Mouse (Mus musculus) kidney, embryonic 14.5 days (tissue): ENCODE results near the gene Catsper2. TPM values are rescaled to one million over a fixed set of nuclear protein-coding genes. Genes with fewer than 3 reads are reported as not detected.

Experiments used
- ATAC-seq: fragments of 200-750 bp; cut with Nextera tagmentation; 2 replicates; pipeline ENCODE4 v1.8.0; 2017; ENCODE audit warnings: moderate number of reproducible peaks, mild to moderate bottlenecking, moderate TSS enrichment, moderate library complexity; ENCODE audit not compliant: low FRiP score, low TSS enrichment
- H3K27ac ChIP-seq: fragments of 300-500 bp; sonication (generic); 2 replicates; pipeline ENCODE4 v1.5.1; 2014; ENCODE audit warnings: low read depth, mild to moderate bottlenecking, low read length, moderate library complexity, mixed read lengths
- H3K27me3 ChIP-seq: fragments of 300-500 bp; sonication (generic); 2 replicates; pipeline ENCODE4 v1.6.1; 2014; ENCODE audit warnings: mild to moderate bottlenecking, low read length; ENCODE audit not compliant: control insufficient read depth, insufficient read depth
- H3K36me3 ChIP-seq: fragments of 300-500 bp; sonication (generic); 2 replicates; pipeline ENCODE4 v1.6.1; 2014; ENCODE audit warnings: low read length, mixed read lengths; ENCODE audit not compliant: control insufficient read depth, insufficient read depth
- H3K4me1 ChIP-seq: fragments of 300-500 bp; sonication (generic); 2 replicates; pipeline ENCODE4 v1.6.1; 2014; ENCODE audit warnings: low read length, mixed read lengths; ENCODE audit not compliant: control insufficient read depth, insufficient read depth
- H3K4me2 ChIP-seq: fragments of 300-500 bp; sonication (generic); replicated peaks from 2 replicates; pipeline ENCODE4 v1.6.1; 2014; ENCODE audit warnings: low read depth, mild to moderate bottlenecking, low read length
- H3K4me3 ChIP-seq: fragments of 300-500 bp; sonication (generic); 2 replicates; pipeline ENCODE4 v1.5.1; 2014; ENCODE audit warnings: mild to moderate bottlenecking, low read length
- H3K9ac ChIP-seq: fragments of 300-500 bp; sonication (generic); 2 replicates; pipeline ENCODE4 v1.6.1; 2014; ENCODE audit warnings: low read depth, mild to moderate bottlenecking, low read length, moderate library complexity
- H3K9me3 ChIP-seq: fragments of 300-500 bp; sonication (generic); 2 replicates; pipeline ENCODE4 v1.6.1; 2016; ENCODE audit warnings: low read length; ENCODE audit not compliant: control insufficient read depth
- WGBS: fragments of 180-500 bp; shearing (Covaris S2); extraction: QIAGEN DNeasy Blood & Tissue Kit; methylation state at CpG from one replicate; pipeline ENCODE4 v1.1.7; 2014; 5-methylcytosine and 5-hydroxymethylcytosine counted together
- polyA plus RNA-seq: library from polyadenylated mRNA; unstranded; fragments of >200 nt; fragmentation: Nextera tagmentation; extraction: Ambion mirVana; gene quantifications from 2 replicates; pipeline ENCODE4 v1.2.1, GENCODE M21; 2014

Catsper2 gene
- polyA plus RNA-seq, 1 experiment from 2014 or later = 2.2 TPM

- ATAC-seq = peak; percentile 56
- Histone ChIP-seq H3K4me2 (peak overlapping the region; percentile 64), H3K36me3 (peaks cover 22% of the 10 kb centered on the region), H3K4me3 (peak overlapping the region; percentile 97), H3K9ac (peak overlapping the region; percentile 98), H3K27ac (peak overlapping the region; percentile 97), H3K27me3 (no peaks in the 10 kb centered on the region), H3K9me3 (no peaks in the 10 kb centered on the region), H3K4me1 (0 out of 2 replicates have a peak, but pooled peaks cover 2% of the 10 kb centered on the region)
- under 1% methylated on average over 50 of the region's 54 CpGs for WGBS
Measured at GRCm38 (mm10) chr2:121449545-121450011, 36.0 kb upstream of the Catsper2 start.

- ATAC-seq = peak; percentile 99
- Histone ChIP-seq H3K36me3 (peaks cover 22% of the 10 kb centered on the region), H3K9ac (peak within 1 kb of the TSS; percentile 98), H3K4me3 (peak within 1 kb of the TSS; percentile 97), H3K27me3 (no peaks in the 10 kb centered on the region), H3K9me3 (no peaks in the 10 kb centered on the region), H3K4me2 (peak within 1 kb of the TSS; percentile 69), H3K27ac (peak within 1 kb of the TSS; percentile 97), H3K4me1 (0 out of 2 replicates have a peak, but pooled peaks cover 2% of the 10 kb centered on the region)
- WGBS = under 1% methylated on average over 62 of the region's 74 CpGs
Measured at GRCm38 (mm10) chr2:121448739-121449535, 35.3 kb upstream of the Catsper2 start, which contains the start of gene Serf2. Serf2 (plus strand) TSS chr2:121449195.

GRCm38 (mm10) chr2:121448136-121448535, 34.5 kb upstream of the Catsper2 start:
- Histone ChIP-seq H3K4me1 (peaks cover 4% of the 10 kb centered on the region; the same call in 1 of the 2 replicates), H3K4me3 (peak overlapping the region; percentile 97), H3K27me3 (no peaks in the 10 kb centered on the region), H3K9me3 (no peaks in the 10 kb centered on the region), H3K27ac (peak overlapping the region; percentile 95), H3K4me2 (peak overlapping the region; percentile 69), H3K36me3 (peaks cover 20% of the 10 kb centered on the region), H3K9ac (peak overlapping the region; percentile 61; the same call in 1 of the 2 replicates)
- 14% methylated on average over 9 of the region's 9 CpGs for WGBS
- ATAC-seq = no peak

- ATAC-seq = no peak
- Histone ChIP-seq H3K4me3 (no peak overlapping the region), H3K27ac (no peak overlapping the region), H3K9me3 (no peaks in the 10 kb centered on the region), H3K27me3 (no peaks in the 10 kb centered on the region), H3K4me2 (no peak overlapping the region), H3K36me3 (peaks cover 9% of the 10 kb centered on the region), H3K4me1 (peaks cover 10% of the 10 kb centered on the region), H3K9ac (no peak overlapping the region)
- WGBS = 89% methylated on average over 3 of the region's 3 CpGs
Measured at GRCm38 (mm10) chr2:121447006-121447405, 33.4 kb upstream of the Catsper2 start.

GRCm38 (mm10) chr2:121446506-121446905, 32.9 kb upstream of the Catsper2 start:
- H3K36me3 ChIP-seq = peaks cover 7% of the 10 kb centered on the region
- H3K4me2 ChIP-seq = no peak overlapping the region
- no peak for ATAC-seq
- H3K9me3 ChIP-seq = no peaks in the 10 kb centered on the region
- WGBS = 81% methylated on average over 4 of the region's 4 CpGs
- H3K27me3 ChIP-seq = no peaks in the 10 kb centered on the region
- H3K27ac ChIP-seq = no peak overlapping the region
- H3K4me3 ChIP-seq = no peak overlapping the region
- H3K4me1 ChIP-seq = peaks cover 10% of the 10 kb centered on the region
- H3K9ac ChIP-seq = no peak overlapping the region

- Histone ChIP-seq H3K4me2 (no peak overlapping the region), H3K4me3 (no peak overlapping the region), H3K36me3 (no peaks in the 10 kb centered on the region), H3K27me3 (no peaks in the 10 kb centered on the region), H3K9me3 (no peaks in the 10 kb centered on the region), H3K4me1 (peaks cover 8% of the 10 kb centered on the region), H3K27ac (no peak overlapping the region), H3K9ac (no peak overlapping the region)
- no peak for ATAC-seq
- 83% methylated on average over 3 of the region's 3 CpGs for WGBS
Measured at GRCm38 (mm10) chr2:121445117-121445516, 31.5 kb upstream of the Catsper2 start.

GRCm38 (mm10) chr2:121444178-121444577, 30.6 kb upstream of the Catsper2 start, which contains the start of gene Ell3:
Ell3 (minus strand) TSS chr2:121444278.
- no peak within 1 kb of the TSS for H3K27ac ChIP-seq
- no peak for ATAC-seq
- 93% methylated on average over 1 of the region's 1 CpGs for WGBS
- H3K36me3 ChIP-seq = peaks cover 8% of the 10 kb centered on the region
- no peaks in the 10 kb centered on the region for H3K9me3 ChIP-seq
- H3K4me2 ChIP-seq = peak within 1 kb of the TSS; percentile 69
- peak within 1 kb of the TSS; percentile 42; the same call in 1 of the 2 replicates for H3K9ac ChIP-seq
- no peaks in the 10 kb centered on the region for H3K27me3 ChIP-seq
- H3K4me1 ChIP-seq = peaks cover 8% of the 10 kb centered on the region
- H3K4me3 ChIP-seq = peak within 1 kb of the TSS; percentile 41

- H3K27ac ChIP-seq = no peak overlapping the region
- H3K36me3 ChIP-seq = peaks cover 20% of the 10 kb centered on the region
- H3K9ac ChIP-seq = peak overlapping the region; percentile 42; the same call in 1 of the 2 replicates
- 2% methylated on average over 8 of the region's 8 CpGs for WGBS
- peak overlapping the region; percentile 41 for H3K4me3 ChIP-seq
- H3K27me3 ChIP-seq = no peaks in the 10 kb centered on the region
- peak overlapping the region; percentile 69 for H3K4me2 ChIP-seq
- no peak for ATAC-seq
- H3K9me3 ChIP-seq = no peaks in the 10 kb centered on the region
- peaks cover 8% of the 10 kb centered on the region for H3K4me1 ChIP-seq
Measured at GRCm38 (mm10) chr2:121443068-121443349, 29.4 kb upstream of the Catsper2 start.
